Mouse (Mus musculus) testis, adult 10 weeks (tissue): ENCODE measurements around the gene Ndufb10. TPM values are rescaled to one million over a fixed set of nuclear protein-coding genes. Genes with fewer than 3 reads are reported as not detected.

Experiments
- polyA plus RNA-seq: library from polyadenylated mRNA; stranded (reverse); fragments of 350-450 nt; fragmentation: Illumina TruSeq; extraction: RNeasy Lipid Tissue Mini Kit (QIAGEN cat#74804); gene quantifications from one replicate; pipeline ENCODE4 v1.2.3, GENCODE M21; 2014; ENCODE audit warnings: low read depth, low replicate concordance

The Ndufb10 gene
- 69.2 TPM for polyA plus RNA-seq

GRCm38 (mm10) chr17:24724184-24724583, at the start of gene Ndufb10:
Gene Ndufb10 (minus strand): TSS chr17:24724478.

GRCm38 (mm10) chr17:24752415-24753394, 28.4 kb upstream of the Ndufb10 start, which contains the start of gene Hs3st6:
Gene Hs3st6 (plus strand): TSS chr17:24752988.

GRCm38 (mm10) chr17:24736330-24737051, 12.2 kb upstream of the Ndufb10 start, which contains the start of gene Msrb1:
Gene Msrb1 (plus strand): TSS chr17:24736642.

DNA sequence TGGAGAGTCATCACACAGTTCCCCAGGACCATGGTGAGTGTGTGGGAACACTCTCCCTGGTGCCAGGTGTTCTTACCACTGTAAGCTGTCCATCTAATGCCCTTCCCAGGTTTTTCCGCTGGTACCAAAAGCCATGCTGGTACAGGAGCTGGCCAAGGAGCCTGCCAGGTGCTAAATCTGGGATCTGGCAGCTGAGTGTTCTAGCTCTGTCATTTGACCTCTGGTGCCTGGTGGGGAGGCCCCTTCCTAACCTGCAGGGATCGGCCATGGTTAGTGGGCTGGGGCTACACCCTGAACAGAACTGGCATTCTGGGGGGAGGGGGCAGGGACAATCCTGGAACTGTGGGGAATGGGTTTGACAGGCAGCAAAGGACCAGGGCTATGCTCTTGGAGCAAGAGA, 3.3 kb upstream of the Ndufb10 start, which contains the start of gene Rpl3l:
TSS of gene Rpl3l (plus strand) at position 203 of the 400 bp plus-strand sequence.

GRCm38 (mm10) chr17:24717943-24718342, 6.3 kb downstream of the Ndufb10 start, which contains the start of the genes Rnf151 and Rps2:
Gene Rnf151 (minus strand): TSS chr17:24718063.
Gene Rps2 (plus strand): TSS chr17:24718116.

DNA sequence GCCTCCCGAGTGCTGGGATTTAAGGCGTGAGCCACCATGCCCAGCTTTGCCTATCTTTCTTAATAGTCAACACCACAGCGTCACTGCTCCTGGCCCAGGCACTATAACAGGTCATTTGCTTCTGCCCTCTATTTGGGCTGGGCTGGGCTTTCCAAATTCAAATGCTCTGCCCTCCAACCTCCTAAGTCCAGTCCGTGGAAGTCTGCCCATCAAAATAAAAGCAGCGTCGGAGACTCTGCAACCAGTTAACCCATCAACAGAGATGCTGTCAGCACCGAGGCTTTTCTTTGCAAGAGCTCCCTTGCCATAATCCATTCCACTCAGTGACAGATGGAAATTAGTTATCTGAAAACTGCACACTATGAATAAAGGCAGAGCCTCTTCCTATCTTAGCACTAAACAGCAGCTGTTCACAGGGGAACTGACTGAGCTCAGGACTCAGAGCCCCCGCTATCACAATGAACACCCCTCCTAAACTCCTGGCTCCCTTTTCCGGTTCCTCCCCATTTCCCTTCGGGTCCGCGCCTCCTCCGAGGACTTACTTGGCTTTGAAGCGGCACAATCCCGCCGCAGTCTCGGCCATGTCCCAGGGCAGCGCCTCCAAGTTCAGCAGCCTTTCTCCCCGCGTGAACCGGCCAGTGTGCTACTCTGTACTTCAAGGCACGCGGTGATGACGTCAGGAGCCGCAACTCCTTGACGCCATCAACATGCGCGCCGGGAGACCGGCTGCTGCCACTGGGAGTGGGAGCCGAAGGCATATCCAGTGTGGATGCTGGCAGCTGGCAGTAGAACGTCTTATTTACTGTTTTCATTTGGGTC, 17.1 kb downstream of the Ndufb10 start, which contains the start of gene Tbl3:
TSS of gene Tbl3 (minus strand) at position 679 of the 819 bp plus-strand sequence.

DNA sequence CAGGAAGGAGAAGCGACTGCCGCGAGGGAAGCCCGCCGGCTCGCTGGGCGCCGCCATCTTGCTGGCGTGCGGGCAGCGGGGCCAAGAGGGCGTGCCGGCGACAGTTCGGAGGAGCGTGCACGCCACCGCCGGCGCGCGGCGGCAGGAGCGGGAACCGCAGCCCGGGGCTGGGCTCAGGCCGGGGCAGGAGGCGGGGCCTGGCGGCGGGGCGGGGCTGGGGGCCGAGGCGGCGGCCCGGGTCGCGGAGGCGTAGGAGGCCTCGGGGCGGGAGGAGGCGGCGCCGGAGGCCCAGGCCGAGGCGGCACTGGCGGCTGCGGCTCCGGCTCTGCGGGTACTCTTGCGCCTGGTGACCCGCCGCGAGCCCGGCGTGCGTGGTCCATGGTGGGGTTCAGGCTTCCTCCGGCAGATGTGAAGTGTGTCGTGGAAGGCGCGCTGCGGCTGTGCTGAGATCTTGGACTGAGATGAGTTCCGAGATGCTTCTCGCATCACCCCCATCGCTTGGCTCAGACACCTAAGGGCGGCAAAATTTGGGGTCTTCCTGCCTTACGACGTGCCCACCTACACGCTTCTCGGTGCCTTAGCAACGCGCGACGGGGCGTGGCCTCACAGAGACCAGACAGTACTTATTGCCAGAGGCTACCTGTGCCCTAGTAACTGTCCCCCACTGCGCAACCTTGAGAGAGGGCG, 28.1 kb downstream of the Ndufb10 start, which contains the start of the genes Gfer and Noxo1:
TSS of gene Gfer (minus strand) at position 146 of the 687 bp plus-strand sequence.
TSS of gene Noxo1 (plus strand) at position 224 of the 687 bp plus-strand sequence.

GRCm38 (mm10) chr17:24689251-24690081, 34.8 kb downstream of the Ndufb10 start, which contains the start of gene Syngr3:
Gene Syngr3 (minus strand): TSS chr17:24689955.

Other genes with a start within 250 kb of the Ndufb10 start
- 2.2 TPM for gene Mlst8, start 245.4 kb downstream of the Ndufb10 start, polyA plus RNA-seq
- 0.97 TPM for gene Caskin1, start 235.9 kb downstream of the Ndufb10 start, polyA plus RNA-seq
- 5.8 TPM for gene Traf7, start 196.5 kb downstream of the Ndufb10 start, polyA plus RNA-seq
- gene Rab26, start 190.3 kb downstream of the Ndufb10 start, polyA plus RNA-seq: 0.57 TPM
- 1.9 TPM for gene Pkd1, start 174.6 kb downstream of the Ndufb10 start, polyA plus RNA-seq
- gene Tsc2, start 91.8 kb downstream of the Ndufb10 start, polyA plus RNA-seq: 5.8 TPM
- gene Nthl1, start 91.8 kb downstream of the Ndufb10 start, polyA plus RNA-seq: 0.10 TPM
- 0.57 TPM for gene Slc9a3r2, start 74.2 kb downstream of the Ndufb10 start, polyA plus RNA-seq
- not detected for gene Npw, start 66.0 kb downstream of the Ndufb10 start, polyA plus RNA-seq
- 1.4 TPM for gene Zfp598, start 54.8 kb downstream of the Ndufb10 start, polyA plus RNA-seq
- gene Syngr3, start 34.5 kb downstream of the Ndufb10 start, polyA plus RNA-seq: 0.11 TPM
- 29.2 TPM for gene Gfer, start 28.3 kb downstream of the Ndufb10 start, polyA plus RNA-seq
- gene Noxo1, start 28.2 kb downstream of the Ndufb10 start, polyA plus RNA-seq: 12.7 TPM
- 0.29 TPM for gene Tbl3, start 16.8 kb downstream of the Ndufb10 start, polyA plus RNA-seq
- 46.8 TPM for gene Rnf151, start 6.4 kb downstream of the Ndufb10 start, polyA plus RNA-seq
- gene Rps2, start 6.4 kb downstream of the Ndufb10 start, polyA plus RNA-seq: 129 TPM
- gene Rpl3l, start 3.3 kb upstream of the Ndufb10 start, polyA plus RNA-seq: not detected
- gene Msrb1, start 12.2 kb upstream of the Ndufb10 start, polyA plus RNA-seq: 1.1 TPM
- not detected for gene Hs3st6, start 28.5 kb upstream of the Ndufb10 start, polyA plus RNA-seq
- gene Meiob, start 79.8 kb upstream of the Ndufb10 start, polyA plus RNA-seq: 67.9 TPM
- gene Hagh, start 115.7 kb upstream of the Ndufb10 start, polyA plus RNA-seq: 93.5 TPM
- gene Fahd1, start 125.9 kb upstream of the Ndufb10 start, polyA plus RNA-seq: 25.4 TPM
- gene Igfals, start 141.5 kb upstream of the Ndufb10 start, polyA plus RNA-seq: not detected
- 19.6 TPM for gene Nubp2, start 161.9 kb upstream of the Ndufb10 start, polyA plus RNA-seq
- 1.6 TPM for gene Spsb3, start 162.2 kb upstream of the Ndufb10 start, polyA plus RNA-seq
- 1.9 TPM for gene Eme2, start 170.6 kb upstream of the Ndufb10 start, polyA plus RNA-seq
- 0.64 TPM for gene Mrps34, start 170.6 kb upstream of the Ndufb10 start, polyA plus RNA-seq
- 0.69 TPM for gene Nme3, start 172.0 kb upstream of the Ndufb10 start, polyA plus RNA-seq
- gene Mapk8ip3, start 212.5 kb upstream of the Ndufb10 start, polyA plus RNA-seq: 4.3 TPM
- 13.2 TPM for gene Jpt2, start 236.2 kb upstream of the Ndufb10 start, polyA plus RNA-seq